Mouse (Mus musculus): ENCODE measurements around the gene Hsf4.

GRCm38 (mm10) chr8:105290554-105291314 is 21.1 kb downstream of the Hsf4 start:
- TF ChIP-seq CTCF (IDR thresholded peaks at IDR 0.05; ENCODE audit: low read depth, low read length) (peak; percentile 96), POLR2A (IDR thresholded peaks at IDR 0.05; ENCODE audit: extremely low read depth, insufficient read depth, low read length) (no peak)
